ENCODE assay signal across 9 mouse cellular contexts in the genomic region with DNA sequence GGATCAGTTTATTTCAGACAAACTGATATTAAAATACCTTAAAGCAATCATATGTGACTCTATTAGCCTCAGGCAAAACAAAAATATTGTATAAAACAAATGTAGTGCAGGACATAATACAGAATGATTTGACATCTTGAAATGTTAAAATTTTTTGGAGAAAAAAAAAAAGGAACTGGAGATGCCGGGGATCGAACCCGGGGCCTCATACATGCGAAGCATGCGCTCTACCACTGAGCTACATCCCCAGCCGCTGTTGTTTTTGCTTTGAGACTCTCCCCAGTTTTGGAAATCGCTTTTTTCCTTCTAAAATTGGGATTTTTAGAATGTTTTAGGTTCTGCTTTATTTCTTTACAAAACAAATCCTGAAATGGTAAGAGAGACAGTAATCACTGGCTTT. TPM values are rescaled to one million over a fixed set of nuclear protein-coding genes. Genes with fewer than 3 reads are reported as not detected.
DNase-seq lines count a peak whose midpoint lies in the region; ATAC-seq and TF ChIP-seq lines count a peak whose summit lies in the region.
"Had no signal": no experiment of that assay in that cellular context is flagged by ENCODE, and none has a peak within 500 bp of the region (broad histone marks: within the 10 kb centered on the region; RNA-seq: fewer than 3 reads in every experiment).

No protein-coding gene starts in this region.

- peak in 1 of 2 experiments; percentile 65 for DNase-seq in layer of hippocampus, adult 2 months (ENCODE audit: low spot score in 2 of 2)
- no peak for DNase-seq in layer of hippocampus, adult 9-10 months (ENCODE audit: low spot score)
- peak; percentile 61 for DNase-seq in adrenal gland, adult 2 months
- peak; percentile 53 for DNase-seq in embryonic facial prominence, embryonic 14.5 days (ENCODE audit: low spot score)
- DNase-seq in heart, postnatal 14 days: peak; percentile 41 to 61
- peak; percentile 54 to 57 for DNase-seq in left cerebral cortex, adult 2 months (ENCODE audit: extremely low spot score in 1 of 2, low spot score in 2 of 2)
- peak; percentile 36 for DNase-seq in stomach, postnatal 0 days (ENCODE audit: low spot score)

- no peak for TF ChIP-seq CTCF in layer of hippocampus, adult 2 months (conservative IDR thresholded peaks at IDR 0.05)
- TF ChIP-seq CTCF in left cerebral cortex, adult 2 months (IDR thresholded peaks at IDR 0.05): no peak
- TF ChIP-seq CTCF in stomach, postnatal 0 days (IDR thresholded peaks at IDR 0.05; ENCODE audit: low read depth): no peak

- H3K27ac ChIP-seq in layer of hippocampus, adult 2 months: peak overlapping the region; percentile 80
- peak overlapping the region; percentile 86 for H3K27ac ChIP-seq in embryonic facial prominence, embryonic 14.5 days (replicated peaks; ENCODE audit: low read depth, low read length)
- H3K27ac ChIP-seq in left cerebral cortex, adult 2 months: peak overlapping the region; percentile 38
- H3K27ac ChIP-seq in stomach, postnatal 0 days (replicated peaks): 0 out of 2 replicates have a peak overlapping the region, but pooled peaks have one; percentile 10

- no peaks in the 10 kb centered on the region for H3K27me3 ChIP-seq in embryonic facial prominence, embryonic 14.5 days (replicated peaks; ENCODE audit: control insufficient read depth, insufficient read depth, low read length)
- no peaks in the 10 kb centered on the region for H3K27me3 ChIP-seq in stomach, postnatal 0 days (ENCODE audit: control insufficient read depth, insufficient read depth, low read length)

- peak overlapping the region; percentile 65 for H3K9ac ChIP-seq in embryonic facial prominence, embryonic 14.5 days (ENCODE audit: low read depth, low read length)
- H3K9ac ChIP-seq in stomach, postnatal 0 days (ENCODE audit: low read length): peak overlapping the region; percentile 38; the same call in 1 of the 2 replicates

- peak overlapping the region; percentile 67 for H3K4me3 ChIP-seq in layer of hippocampus, adult 2 months
- H3K4me3 ChIP-seq in embryonic facial prominence, embryonic 14.5 days (ENCODE audit: low read depth, low read length): peak overlapping the region; percentile 64
- peak overlapping the region; percentile 60 for H3K4me3 ChIP-seq in left cerebral cortex, adult 2 months
- peak overlapping the region; percentile 60 for H3K4me3 ChIP-seq in stomach, postnatal 0 days (ENCODE audit: low read depth, low read length)

- H3K36me3 ChIP-seq in embryonic facial prominence, embryonic 14.5 days (ENCODE audit: control insufficient read depth, insufficient read depth, low read length): no peaks in the 10 kb centered on the region
- H3K36me3 ChIP-seq in stomach, postnatal 0 days (ENCODE audit: control insufficient read depth, insufficient read depth, low read length): no peaks in the 10 kb centered on the region

- TF ChIP-seq EP300 in stomach, postnatal 0 days (optimal IDR thresholded peaks at IDR 0.05): no peak

- H3K4me1 ChIP-seq in embryonic facial prominence, embryonic 14.5 days (ENCODE audit: control insufficient read depth, insufficient read depth, low read length): 0 out of 2 replicates have a peak, but pooled peaks cover 2% of the 10 kb centered on the region
- no peaks in the 10 kb centered on the region; the same call in 1 of the 2 replicates for H3K4me1 ChIP-seq in stomach, postnatal 0 days (replicated peaks; ENCODE audit: control insufficient read depth, insufficient read depth)

- no peaks in the 10 kb centered on the region for H3K9me3 ChIP-seq in embryonic facial prominence, embryonic 14.5 days (ENCODE audit: control insufficient read depth, low read length)
- no peaks in the 10 kb centered on the region for H3K9me3 ChIP-seq in stomach, postnatal 0 days (ENCODE audit: control insufficient read depth, low read length)

- H3K4me2 ChIP-seq in embryonic facial prominence, embryonic 14.5 days (ENCODE audit: low read depth, low read length): peak overlapping the region; percentile 66
- peak overlapping the region; percentile 71 for H3K4me2 ChIP-seq in stomach, postnatal 0 days (replicated peaks; ENCODE audit: low read depth)

- intact Hi-C loops in heart, postnatal 14 days (cut with DNase I): loop anchor here (1.0 to 10.0 kb wide), 4 partner anchors 8 to 1724 kb away; partner anchors contain the start of genes Hist1h2ai, Hist1h2bb, Hist1h2bl and Hist1h3c
- intact Hi-C loops in left cerebral cortex, adult 2 months (cut with DNase I): loop anchor here (5.0 to 10.0 kb wide), 3 partner anchors 246 to 1726 kb away; partner anchors contain the start of genes Hist1h2ac, Hist1h2bb, Hist1h2bc and Hist1h3c

- WGBS in embryonic facial prominence, embryonic 14.5 days: 0% methylated on average over 7 of the region's 7 CpGs
- WGBS in stomach, postnatal 0 days: under 1% methylated on average over 7 of the region's 7 CpGs

- ATAC-seq in embryonic facial prominence, embryonic 14.5 days (ENCODE audit: low read depth): peak; percentile 45; the same call in 1 of the 2 replicates
- peak; percentile 42 for ATAC-seq in megakaryocyte progenitor cell, adult 5-6 weeks (replicated peaks; ENCODE audit: poor library complexity)
- 0 out of 2 replicates have a peak, but pooled peaks have one; percentile 31 for ATAC-seq in stomach, postnatal 0 days (ENCODE audit: low FRiP score, low TSS enrichment)

RNA-seq across cellular contexts. Expression of gene Abt1, which starts 14.9 kb away (rescaled TPM):
- 1 to 10 TPM; 7.8 to 9.7 TPM for total RNA-seq in layer of hippocampus, adult 2 months (2021)
- 1 to 10 TPM; 7.0 to 8.5 TPM for total RNA-seq in adrenal gland, adult 2 months (2021)
- 1.1 TPM in 2 replicates for polyA plus RNA-seq in adrenal gland, adult 2 months (2012; rRNA removed)
- 10.3 and 11.6 TPM in 2 replicates for polyA plus RNA-seq in embryonic facial prominence, embryonic 14.5 days (2014; fragmentation: Nextera tagmentation; extraction: Ambion mirVana)
- 1 to 10 TPM; 4.5 to 5.0 TPM for total RNA-seq in heart, postnatal 14 days (2021)
- 1 to 10 TPM; 8.9 to 9.8 TPM for total RNA-seq in left cerebral cortex, adult 2 months (2021)
- 7.1 and 7.4 TPM in 2 replicates for total RNA-seq in megakaryocyte progenitor cell, adult 5-6 weeks (2015)
- total RNA-seq in megakaryocyte progenitor cell, adult 5-6 weeks (2017): 9.5 and 11.0 TPM in 2 replicates
- polyA plus RNA-seq in stomach, postnatal 0 days (2015; fragmentation: Nextera tagmentation; extraction: Ambion mirVana): 7.1 and 7.4 TPM in 2 replicates

RNA-seq across cellular contexts. Expression of gene Btn1a1, which starts 27.2 kb away (rescaled TPM):
- not detected for total RNA-seq in layer of hippocampus, adult 2 months (2021)
- total RNA-seq in adrenal gland, adult 2 months (2021): not detected
- not detected in 2 replicates for polyA plus RNA-seq in adrenal gland, adult 2 months (2012; rRNA removed)
- polyA plus RNA-seq in embryonic facial prominence, embryonic 14.5 days (2014; fragmentation: Nextera tagmentation; extraction: Ambion mirVana): 0.18 TPM in 1 of 2 replicates, not detected in the other
- total RNA-seq in heart, postnatal 14 days (2021): not detected
- total RNA-seq in left cerebral cortex, adult 2 months (2021): not detected
- not detected in 2 replicates for total RNA-seq in megakaryocyte progenitor cell, adult 5-6 weeks (2015)
- total RNA-seq in megakaryocyte progenitor cell, adult 5-6 weeks (2017): not detected in 2 replicates
- 0.05 TPM in 1 of 2 replicates, not detected in the other for polyA plus RNA-seq in stomach, postnatal 0 days (2015; fragmentation: Nextera tagmentation; extraction: Ambion mirVana)
- total RNA-seq: left cerebral cortex, postnatal 14 days had no signal

RNA-seq across cellular contexts. Expression of gene Btn2a2, which starts 50.1 kb away (rescaled TPM):
- under 1 TPM; 0.49 to 0.52 TPM for total RNA-seq in layer of hippocampus, adult 2 months (2021)
- not detected for total RNA-seq in adrenal gland, adult 2 months (2021)
- not detected in 2 replicates for polyA plus RNA-seq in adrenal gland, adult 2 months (2012; rRNA removed)
- 0.40 and 0.51 TPM in 2 replicates for polyA plus RNA-seq in embryonic facial prominence, embryonic 14.5 days (2014; fragmentation: Nextera tagmentation; extraction: Ambion mirVana)
- not detected for total RNA-seq in heart, postnatal 14 days (2021)
- total RNA-seq in left cerebral cortex, adult 2 months (2021): 1 to 10 TPM in 1 of 2 experiments, under 1 TPM in 1; 0.65 to 1.4 TPM
- total RNA-seq in megakaryocyte progenitor cell, adult 5-6 weeks (2015): not detected in 2 replicates
- total RNA-seq in megakaryocyte progenitor cell, adult 5-6 weeks (2017): 0.17 TPM in 1 of 2 replicates, not detected in the other
- 0.04 and 0.07 TPM in 2 replicates for polyA plus RNA-seq in stomach, postnatal 0 days (2015; fragmentation: Nextera tagmentation; extraction: Ambion mirVana)

Comparison
In these comparisons a context has a peak if more than half of its experiments do, and no peak if none do; other contexts are left out.
1. H3K27ac ChIP-seq: peak in every context shown above with its lines; median percentile 86 in embryonic facial prominence, embryonic 14.5 days; 80 in layer of hippocampus, adult 2 months; 38 in left cerebral cortex, adult 2 months; 10 in stomach, postnatal 0 days.